Mouse (Mus musculus): ENCODE data around the gene Thsd1. TPM values are rescaled to one million over a fixed set of nuclear protein-coding genes. Genes with fewer than 3 reads are reported as not detected.

Thsd1 gene
- polyA plus RNA-seq, 1 experiment from 2014 or later = 6.1 TPM

GRCm38 (mm10) chr8:22258946-22259450 is 31.9 kb downstream of the Thsd1 start:
- Histone ChIP-seq H3K9me3 (replicated peaks; ENCODE audit: control insufficient read depth, low read length) (no peaks in the 10 kb centered on the region), H3K4me1 (ENCODE audit: control insufficient read depth, insufficient read depth, low read length) (no peaks in the 10 kb centered on the region), H3K27ac (ENCODE audit: low read depth, low read length) (no peak overlapping the region), H3K4me2 (ENCODE audit: low read length) (no peak overlapping the region), H3K9ac (ENCODE audit: low read length) (no peak overlapping the region), H3K4me3 (ENCODE audit: low read depth, low read length) (no peak overlapping the region), H3K36me3 (ENCODE audit: control insufficient read depth, insufficient read depth, low read length) (no peaks in the 10 kb centered on the region), H3K27me3 (replicated peaks; ENCODE audit: control insufficient read depth, insufficient read depth, low read length) (no peaks in the 10 kb centered on the region)
- 90% methylated on average over 18 of the region's 18 CpGs for WGBS
- ATAC-seq (no peak), DNase-seq (ENCODE audit: low spot score) (no peak)

- H3K4me3 ChIP-seq (ENCODE audit: low read depth, low read length) = no peak overlapping the region
- no peak overlapping the region for H3K4me2 ChIP-seq (ENCODE audit: low read length)
- no peak overlapping the region for H3K9ac ChIP-seq (ENCODE audit: low read length)
- no peaks in the 10 kb centered on the region for H3K4me1 ChIP-seq (ENCODE audit: control insufficient read depth, insufficient read depth, low read length)
- ATAC-seq (no peak), DNase-seq (ENCODE audit: low spot score) (no peak)
- H3K27ac ChIP-seq (ENCODE audit: low read depth, low read length) = no peak overlapping the region
- H3K9me3 ChIP-seq (replicated peaks; ENCODE audit: control insufficient read depth, low read length) = no peaks in the 10 kb centered on the region
- no peaks in the 10 kb centered on the region for H3K27me3 ChIP-seq (replicated peaks; ENCODE audit: control insufficient read depth, insufficient read depth, low read length)
- whole genome bisulfite sequencing = 73% methylated on average over 12 of the region's 12 CpGs
- no peaks in the 10 kb centered on the region for H3K36me3 ChIP-seq (ENCODE audit: control insufficient read depth, insufficient read depth, low read length)
Measured at GRCm38 (mm10) chr8:22259531-22259930, 32.4 kb downstream of the Thsd1 start.

GRCm38 (mm10) chr8:22260091-22260722 is 33.1 kb downstream of the Thsd1 start:
- no peak for ATAC-seq
- 66% methylated on average over 9 of the region's 9 CpGs for WGBS
- Histone ChIP-seq H3K4me1 (ENCODE audit: control insufficient read depth, insufficient read depth, low read length) (no peaks in the 10 kb centered on the region), H3K4me3 (ENCODE audit: low read depth, low read length) (no peak overlapping the region), H3K27me3 (replicated peaks; ENCODE audit: control insufficient read depth, insufficient read depth, low read length) (no peaks in the 10 kb centered on the region), H3K9me3 (replicated peaks; ENCODE audit: control insufficient read depth, low read length) (no peaks in the 10 kb centered on the region), H3K4me2 (ENCODE audit: low read length) (no peak overlapping the region), H3K36me3 (ENCODE audit: control insufficient read depth, insufficient read depth, low read length) (no peaks in the 10 kb centered on the region), H3K27ac (ENCODE audit: low read depth, low read length) (no peak overlapping the region), H3K9ac (ENCODE audit: low read length) (no peak overlapping the region)
- DNase-seq (ENCODE audit: low spot score) = no peak

- no peaks in the 10 kb centered on the region for H3K4me1 ChIP-seq (ENCODE audit: control insufficient read depth, insufficient read depth, low read length)
- ATAC-seq (no peak), DNase-seq (ENCODE audit: low spot score) (no peak)
- no peaks in the 10 kb centered on the region for H3K36me3 ChIP-seq (ENCODE audit: control insufficient read depth, insufficient read depth, low read length)
- H3K27me3 ChIP-seq (replicated peaks; ENCODE audit: control insufficient read depth, insufficient read depth, low read length) = no peaks in the 10 kb centered on the region
- H3K27ac ChIP-seq (ENCODE audit: low read depth, low read length) = no peak overlapping the region
- H3K4me2 ChIP-seq (ENCODE audit: low read length) = no peak overlapping the region
- H3K4me3 ChIP-seq (ENCODE audit: low read depth, low read length) = no peak overlapping the region
- H3K9ac ChIP-seq (ENCODE audit: low read length) = no peak overlapping the region
- 91% methylated on average over 3 of the region's 3 CpGs for WGBS
- H3K9me3 ChIP-seq (replicated peaks; ENCODE audit: control insufficient read depth, low read length) = no peaks in the 10 kb centered on the region
Measured at GRCm38 (mm10) chr8:22262267-22262666, 35.2 kb downstream of the Thsd1 start.

- DNase-seq (ENCODE audit: low spot score) = no peak
- Histone ChIP-seq H3K4me3 (ENCODE audit: low read depth, low read length) (no peak overlapping the region), H3K9me3 (replicated peaks; ENCODE audit: control insufficient read depth, low read length) (no peaks in the 10 kb centered on the region), H3K27me3 (replicated peaks; ENCODE audit: control insufficient read depth, insufficient read depth, low read length) (no peaks in the 10 kb centered on the region), H3K4me2 (ENCODE audit: low read length) (no peak overlapping the region), H3K36me3 (ENCODE audit: control insufficient read depth, insufficient read depth, low read length) (no peaks in the 10 kb centered on the region), H3K4me1 (ENCODE audit: control insufficient read depth, insufficient read depth, low read length) (no peaks in the 10 kb centered on the region), H3K9ac (ENCODE audit: low read length) (no peak overlapping the region), H3K27ac (ENCODE audit: low read depth, low read length) (no peak overlapping the region)
- 80% methylated on average over 6 of the region's 6 CpGs for WGBS
- ATAC-seq = no peak
Measured at GRCm38 (mm10) chr8:22264292-22264691, 37.2 kb downstream of the Thsd1 start.

GRCm38 (mm10) chr8:22264787-22265186 is 37.7 kb downstream of the Thsd1 start:
- H3K27ac ChIP-seq (ENCODE audit: low read depth, low read length) = no peak overlapping the region
- WGBS = 72% methylated on average over 6 of the region's 6 CpGs

GRCm38 (mm10) chr8:22265194-22265593 is 38.1 kb downstream of the Thsd1 start:
- Histone ChIP-seq H3K4me2 (ENCODE audit: low read length) (no peak overlapping the region), H3K4me3 (ENCODE audit: low read depth, low read length) (no peak overlapping the region), H3K27me3 (replicated peaks; ENCODE audit: control insufficient read depth, insufficient read depth, low read length) (no peaks in the 10 kb centered on the region), H3K36me3 (ENCODE audit: control insufficient read depth, insufficient read depth, low read length) (no peaks in the 10 kb centered on the region), H3K27ac (ENCODE audit: low read depth, low read length) (no peak overlapping the region), H3K9ac (ENCODE audit: low read length) (no peak overlapping the region), H3K9me3 (replicated peaks; ENCODE audit: control insufficient read depth, low read length) (no peaks in the 10 kb centered on the region), H3K4me1 (ENCODE audit: control insufficient read depth, insufficient read depth, low read length) (no peaks in the 10 kb centered on the region)
- ATAC-seq = no peak
- 63% methylated on average over 1 of the region's 1 CpGs for WGBS
- no peak for DNase-seq (ENCODE audit: low spot score)

More at GRCm38 (mm10) chr8:22264787-22265186, 37.7 kb downstream of the Thsd1 start:
- no peak overlapping the region for H3K9ac ChIP-seq (ENCODE audit: low read length)
- H3K9me3 ChIP-seq (replicated peaks; ENCODE audit: control insufficient read depth, low read length) = no peaks in the 10 kb centered on the region
- no peak overlapping the region for H3K4me3 ChIP-seq (ENCODE audit: low read depth, low read length)
- no peaks in the 10 kb centered on the region for H3K4me1 ChIP-seq (ENCODE audit: control insufficient read depth, insufficient read depth, low read length)
- DNase-seq (ENCODE audit: low spot score) = no peak
- H3K36me3 ChIP-seq (ENCODE audit: control insufficient read depth, insufficient read depth, low read length) = no peaks in the 10 kb centered on the region
- H3K4me2 ChIP-seq (ENCODE audit: low read length) = no peak overlapping the region
- no peaks in the 10 kb centered on the region for H3K27me3 ChIP-seq (replicated peaks; ENCODE audit: control insufficient read depth, insufficient read depth, low read length)
- ATAC-seq = no peak

- WGBS = 99% methylated on average over 3 of the region's 3 CpGs
- no peaks in the 10 kb centered on the region for H3K36me3 ChIP-seq (ENCODE audit: control insufficient read depth, insufficient read depth, low read length)
- H3K4me3 ChIP-seq (ENCODE audit: low read depth, low read length) = no peak overlapping the region
- H3K27me3 ChIP-seq (replicated peaks; ENCODE audit: control insufficient read depth, insufficient read depth, low read length) = no peaks in the 10 kb centered on the region
- no peak overlapping the region for H3K9ac ChIP-seq (ENCODE audit: low read length)
- ATAC-seq (no peak), DNase-seq (ENCODE audit: low spot score) (no peak)
- H3K27ac ChIP-seq (ENCODE audit: low read depth, low read length) = no peak overlapping the region
- no peaks in the 10 kb centered on the region for H3K4me1 ChIP-seq (ENCODE audit: control insufficient read depth, insufficient read depth, low read length)
- no peak overlapping the region for H3K4me2 ChIP-seq (ENCODE audit: low read length)
- no peaks in the 10 kb centered on the region for H3K9me3 ChIP-seq (replicated peaks; ENCODE audit: control insufficient read depth, low read length)
Measured at GRCm38 (mm10) chr8:22266809-22267208, 39.7 kb downstream of the Thsd1 start.

- Histone ChIP-seq H3K9me3 (replicated peaks; ENCODE audit: control insufficient read depth, low read length) (no peaks in the 10 kb centered on the region), H3K4me1 (ENCODE audit: control insufficient read depth, insufficient read depth, low read length) (no peaks in the 10 kb centered on the region), H3K36me3 (ENCODE audit: control insufficient read depth, insufficient read depth, low read length) (no peaks in the 10 kb centered on the region), H3K27me3 (replicated peaks; ENCODE audit: control insufficient read depth, insufficient read depth, low read length) (no peaks in the 10 kb centered on the region), H3K27ac (ENCODE audit: low read depth, low read length) (no peak overlapping the region), H3K4me2 (ENCODE audit: low read length) (no peak overlapping the region), H3K4me3 (ENCODE audit: low read depth, low read length) (no peak overlapping the region), H3K9ac (ENCODE audit: low read length) (no peak overlapping the region)
- ATAC-seq (no peak), DNase-seq (ENCODE audit: low spot score) (no peak)
- WGBS = 87% methylated on average over 3 of the region's 3 CpGs
Measured at GRCm38 (mm10) chr8:22273142-22273541, 46.0 kb downstream of the Thsd1 start.
